In the genomic region with DNA sequence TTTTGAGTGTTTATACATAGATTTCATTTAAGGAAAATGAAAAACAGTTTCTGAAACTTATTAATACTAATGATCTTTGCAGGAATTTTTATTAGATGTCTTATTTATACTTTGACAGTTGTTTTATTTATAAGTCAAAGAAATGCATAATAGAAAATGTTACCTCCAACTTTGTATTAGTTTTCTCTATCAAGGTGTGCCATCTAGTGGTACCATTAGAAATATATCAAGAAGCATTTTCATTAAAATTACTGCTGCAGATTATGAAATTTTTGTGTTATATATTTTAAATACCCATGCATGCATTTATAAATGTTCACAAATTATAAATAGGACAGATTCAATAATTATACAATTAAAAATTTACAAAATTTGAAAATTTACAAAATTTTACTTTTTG, we compare ENCODE assay signal across 17 mouse cellular contexts.
DNase-seq lines count a peak whose midpoint lies in the region; ATAC-seq and TF ChIP-seq lines count a peak whose summit lies in the region.
"Had no signal": no experiment of that assay in that cellular context is flagged by ENCODE, and none has a peak within 500 bp of the region (broad histone marks: within the 10 kb centered on the region; RNA-seq: fewer than 3 reads in every experiment).

No protein-coding gene starts in this region.

- no peak overlapping the region for H3K4me2 ChIP-seq in intestine, postnatal 0 days (replicated peaks; ENCODE audit: low read depth)
- no peak overlapping the region for H3K4me2 ChIP-seq in intestine, embryonic 15.5 days (replicated peaks)
- no peak overlapping the region for H3K4me2 ChIP-seq in midbrain, embryonic 14.5 days (ENCODE audit: low read length)
- H3K4me2 ChIP-seq: heart, embryonic 13.5 days; liver, embryonic 13.5 days; neural tube, embryonic 12.5 days had no signal

- no peaks in the 10 kb centered on the region for H3K27me3 ChIP-seq in intestine, postnatal 0 days (replicated peaks; ENCODE audit: control insufficient read depth, insufficient read depth, low read length)
- no peaks in the 10 kb centered on the region for H3K27me3 ChIP-seq in intestine, embryonic 15.5 days (replicated peaks)
- no peaks in the 10 kb centered on the region for H3K27me3 ChIP-seq in midbrain, embryonic 14.5 days (ENCODE audit: control insufficient read depth, insufficient read depth, low read length)
- no peaks in the 10 kb centered on the region for H3K27me3 ChIP-seq in midbrain, embryonic 10.5 days (ENCODE audit: low read depth, poor library complexity, severe bottlenecking)
- no peaks in the 10 kb centered on the region for H3K27me3 ChIP-seq in cerebellum, adult 2 months (ENCODE audit: control insufficient read depth, insufficient read depth, low read length)
- H3K27me3 ChIP-seq: heart, embryonic 13.5 days; liver, embryonic 13.5 days; neural tube, embryonic 12.5 days had no signal

- DNase-seq in embryo, embryonic 10 days (ENCODE audit: low spot score) = peak; percentile 17
- DNase-seq in embryo, embryonic 9.5 days (ENCODE audit: extremely low spot score) = no peak
- DNase-seq in midbrain, embryonic 14.5 days = peak; percentile 62
- DNase-seq in midbrain, embryonic 10.5 days (ENCODE audit: low spot score) = no peak
- no peak for DNase-seq in adrenal gland, adult 2 months
- DNase-seq in cerebellum, adult 2 months = no peak
- DNase-seq: cerebellum, adult 18-20 months; gastrocnemius, postnatal 36 days; kidney, adult 11 months; kidney, postnatal 25 days; liver, embryonic 13.5 days had no signal

- no peak for TF ChIP-seq POLR2A in cerebellum, adult 2 months (IDR thresholded peaks at IDR 0.05; ENCODE audit: borderline replicate concordance, insufficient read depth, low read length)

- no peak overlapping the region for H3K4me3 ChIP-seq in intestine, postnatal 0 days (ENCODE audit: low read depth, low read length)
- H3K4me3 ChIP-seq in intestine, embryonic 15.5 days (replicated peaks) = no peak overlapping the region
- no peak overlapping the region for H3K4me3 ChIP-seq in midbrain, embryonic 14.5 days (replicated peaks; ENCODE audit: low read depth, low read length)
- no peak overlapping the region for H3K4me3 ChIP-seq in midbrain, embryonic 10.5 days
- H3K4me3 ChIP-seq in cerebellum, adult 2 months (replicated peaks; ENCODE audit: insufficient read depth, low read depth, low read length) = no peak overlapping the region
- H3K4me3 ChIP-seq: erythroblast, embryonic 14.5 days; heart, embryonic 13.5 days; liver, embryonic 13.5 days; neural tube, embryonic 12.5 days had no signal

- H3K4me1 ChIP-seq in intestine, postnatal 0 days (replicated peaks; ENCODE audit: control insufficient read depth, insufficient read depth, low read length) = no peaks in the 10 kb centered on the region
- no peaks in the 10 kb centered on the region for H3K4me1 ChIP-seq in intestine, embryonic 15.5 days (replicated peaks)
- H3K4me1 ChIP-seq in midbrain, embryonic 14.5 days (ENCODE audit: control insufficient read depth, insufficient read depth, low read length) = no peaks in the 10 kb centered on the region
- no peaks in the 10 kb centered on the region for H3K4me1 ChIP-seq in midbrain, embryonic 10.5 days
- H3K4me1 ChIP-seq in cerebellum, adult 2 months (ENCODE audit: control insufficient read depth, insufficient read depth, low read length) = no peaks in the 10 kb centered on the region
- H3K4me1 ChIP-seq: heart, embryonic 13.5 days; liver, embryonic 13.5 days; neural tube, embryonic 12.5 days had no signal

- no peaks in the 10 kb centered on the region for H3K36me3 ChIP-seq in intestine, postnatal 0 days (ENCODE audit: control insufficient read depth, insufficient read depth)
- H3K36me3 ChIP-seq in intestine, embryonic 15.5 days = no peaks in the 10 kb centered on the region
- H3K36me3 ChIP-seq in midbrain, embryonic 14.5 days (ENCODE audit: control insufficient read depth, insufficient read depth, low read length) = no peaks in the 10 kb centered on the region
- H3K36me3 ChIP-seq in midbrain, embryonic 10.5 days = no peaks in the 10 kb centered on the region
- H3K36me3 ChIP-seq: heart, embryonic 13.5 days; liver, embryonic 13.5 days; neural tube, embryonic 12.5 days had no signal

- ATAC-seq in intestine, postnatal 0 days = no peak
- ATAC-seq in intestine, embryonic 15.5 days = no peak
- ATAC-seq in midbrain, embryonic 14.5 days (ENCODE audit: low FRiP score, low TSS enrichment) = no peak

- no peak overlapping the region for H3K9ac ChIP-seq in intestine, postnatal 0 days (ENCODE audit: low read depth, low read length)
- H3K9ac ChIP-seq in intestine, embryonic 15.5 days = no peak overlapping the region
- no peak overlapping the region for H3K9ac ChIP-seq in midbrain, embryonic 14.5 days (replicated peaks; ENCODE audit: low read length)
- H3K9ac ChIP-seq: heart, embryonic 13.5 days; liver, embryonic 13.5 days; neural tube, embryonic 12.5 days had no signal

- no peaks in the 10 kb centered on the region for H3K9me3 ChIP-seq in intestine, postnatal 0 days (ENCODE audit: control insufficient read depth)
- no peaks in the 10 kb centered on the region for H3K9me3 ChIP-seq in intestine, embryonic 15.5 days
- H3K9me3 ChIP-seq in midbrain, embryonic 14.5 days (ENCODE audit: control insufficient read depth, low read length) = no peaks in the 10 kb centered on the region
- no peaks in the 10 kb centered on the region for H3K9me3 ChIP-seq in midbrain, embryonic 10.5 days (replicated peaks)
- H3K9me3 ChIP-seq: heart, embryonic 13.5 days; liver, embryonic 13.5 days; neural tube, embryonic 12.5 days had no signal

- H3K27ac ChIP-seq in intestine, postnatal 0 days (ENCODE audit: low read depth, low read length) = no peak overlapping the region
- no peak overlapping the region for H3K27ac ChIP-seq in intestine, embryonic 15.5 days
- no peak overlapping the region for H3K27ac ChIP-seq in midbrain, embryonic 14.5 days (replicated peaks; ENCODE audit: low read depth, low read length)
- no peak overlapping the region for H3K27ac ChIP-seq in midbrain, embryonic 10.5 days (replicated peaks)
- H3K27ac ChIP-seq in cerebellum, adult 2 months (ENCODE audit: insufficient read depth, low read length) = no peak overlapping the region
- H3K27ac ChIP-seq: heart, embryonic 13.5 days; liver, embryonic 13.5 days; macrophage; neural tube, embryonic 12.5 days had no signal

- TF ChIP-seq CTCF in intestine, postnatal 0 days (IDR thresholded peaks at IDR 0.05; ENCODE audit: low read depth) = peak; percentile 50
- no peak for TF ChIP-seq CTCF in cerebellum, adult 2 months (IDR thresholded peaks at IDR 0.05; ENCODE audit: borderline replicate concordance, insufficient read depth, low read depth, low read length)

Comparison
In these comparisons a context has a peak if more than half of its experiments do, and no peak if none do; other contexts are left out.
1. DNase-seq: peak in embryo, embryonic 10 days (single experiment) and midbrain, embryonic 14.5 days (single experiment); none in embryo, embryonic 9.5 days (single experiment), midbrain, embryonic 10.5 days (single experiment), adrenal gland, adult 2 months (single experiment) and cerebellum, adult 2 months (0 of 2).